Mouse (Mus musculus) liver, adult 2 months (tissue): ENCODE measurements at regions not wholly inside any gene's neighbourhood (a gene's known extent, or its start where the extent isn't known, plus 50 kb on each side); places are given as distances from the start of the nearest gene placed in this dataset.

ENCODE experiments used
- DNase-seq: peaks from one replicate; pipeline ENCODE4 v3.0.0-alpha.2; 2011; ENCODE audit warnings: low read depth, low spot score; ENCODE audit errors: extremely low read depth
- H3K27ac ChIP-seq: fragments of 200-500 bp; replicated peaks from 2 replicates; pipeline ENCODE4 v1.5.1; 2012; ENCODE audit warnings: low read depth, mild to moderate bottlenecking, control low read depth, inconsistent platforms, low read length; ENCODE audit not compliant: insufficient read depth
- H3K27me3 ChIP-seq: fragments of 200-500 bp; 2 replicates; pipeline ENCODE4 v1.6.1; 2012; ENCODE audit warnings: mild to moderate bottlenecking, moderate library complexity, low read length, inconsistent platforms; ENCODE audit not compliant: control insufficient read depth, insufficient read depth
- H3K36me3 ChIP-seq: fragments of 200-500 bp; 2 replicates; pipeline ENCODE4 v1.6.1; 2012; ENCODE audit warnings: low read length, inconsistent platforms; ENCODE audit not compliant: control insufficient read depth, insufficient read depth
- H3K4me1 ChIP-seq: fragments of 200-500 bp; 2 replicates; pipeline ENCODE4 v1.6.1; 2011; ENCODE audit warnings: low read length; ENCODE audit not compliant: control insufficient read depth, insufficient read depth
- H3K4me3 ChIP-seq: fragments of 200-500 bp; 2 replicates; pipeline ENCODE4 v1.5.1; 2011; ENCODE audit warnings: low read depth, mild to moderate bottlenecking, control low read depth, low read length, moderate library complexity; ENCODE audit not compliant: insufficient read depth
- H3K79me2 ChIP-seq: fragments of 200-500 bp; 2 replicates; pipeline ENCODE4 v1.6.1; 2012; ENCODE audit warnings: inconsistent platforms, mild to moderate bottlenecking, low read length, moderate library complexity; ENCODE audit not compliant: control insufficient read depth, insufficient read depth
- H3K9ac ChIP-seq: fragments of 200-500 bp; 2 replicates; pipeline ENCODE4 v1.6.1; 2012; ENCODE audit warnings: low read depth, mild to moderate bottlenecking, control low read depth, inconsistent platforms, low read length
- CTCF ChIP-seq: fragments of 200-500 bp; IDR thresholded peaks from 2 replicates; pipeline ENCODE4 v1.5.1; 2011; ENCODE audit warnings: low read depth, low read length, control low read depth
- POLR2A ChIP-seq: fragments of 200-500 bp; IDR thresholded peaks from 2 replicates; pipeline ENCODE4 v1.6.1; 2011; ENCODE audit warnings: low read length, control low read depth; ENCODE audit not compliant: insufficient read depth; ENCODE audit errors: extremely low read depth
- WGBS: fragments of 180-500 bp; shearing (Covaris S2); methylation state at CpG from one replicate; pipeline ENCODE4 v1.1.7; 2018; 5-methylcytosine and 5-hydroxymethylcytosine counted together

DNA sequence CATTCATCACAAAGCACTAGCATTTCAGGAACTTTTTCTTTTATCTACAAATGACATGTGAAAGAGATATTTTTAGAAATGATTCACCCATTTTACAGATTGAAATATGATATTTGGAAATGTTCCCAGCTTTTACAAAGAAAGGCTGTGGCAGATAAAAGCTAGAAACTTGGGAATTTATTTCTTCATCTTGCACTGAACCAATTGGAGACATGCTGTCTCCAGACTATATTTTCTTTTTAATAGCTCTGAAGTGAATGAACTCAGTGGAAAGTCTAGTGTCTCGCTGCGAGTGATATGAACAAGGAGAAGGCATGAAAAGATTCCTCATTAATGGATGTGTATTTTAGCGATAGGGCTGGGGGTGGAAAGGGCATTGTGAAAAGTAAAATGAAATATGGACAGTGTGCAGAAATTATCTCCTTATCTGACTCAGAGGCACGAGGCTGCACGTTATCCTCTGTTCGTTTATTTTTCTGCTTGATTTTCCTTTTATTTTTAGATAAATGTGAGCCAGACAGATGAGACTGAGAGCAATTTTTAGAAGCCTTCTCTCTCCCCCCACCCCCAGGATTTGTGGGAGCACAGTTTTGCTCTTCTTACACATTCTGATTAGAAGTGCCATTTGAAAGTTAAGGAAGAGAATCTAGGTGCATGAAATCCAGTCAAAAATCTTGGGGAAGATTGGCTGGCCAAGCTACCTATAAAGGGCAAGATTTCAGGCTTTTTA lies 96.0 kb upstream of the Tcf21 start:
- DNase-seq, result peak; percentile 17
- H3K79me2 ChIP-seq, result no peaks in the 10 kb centered on the region
- no peaks in the 10 kb centered on the region for H3K36me3 ChIP-seq
- H3K4me3 ChIP-seq, result no peak overlapping the region
- H3K9ac ChIP-seq, result no peak overlapping the region
- TF ChIP-seq CTCF, result no peak
- no peak for TF ChIP-seq POLR2A
- H3K27me3 ChIP-seq, result peaks cover 2% of the 10 kb centered on the region; the same call in 1 of the 2 replicates
- H3K4me1 ChIP-seq, result no peaks in the 10 kb centered on the region
- H3K27ac ChIP-seq, result no peak overlapping the region
- WGBS, result 64% methylated on average over 6 of the region's 6 CpGs

GRCm38 (mm10) chr10:22913112-22913511 lies 93.1 kb upstream of the Tcf21 start:
- Histone ChIP-seq H3K79me2 (no peaks in the 10 kb centered on the region), H3K4me3 (no peak overlapping the region), H3K4me1 (no peaks in the 10 kb centered on the region), H3K36me3 (no peaks in the 10 kb centered on the region), H3K27ac (no peak overlapping the region), H3K27me3 (peaks cover 2% of the 10 kb centered on the region; the same call in 1 of the 2 replicates), H3K9ac (no peak overlapping the region)
- TF ChIP-seq POLR2A, result no peak
- TF ChIP-seq CTCF, result no peak
- 73% methylated on average over 1 of the region's 1 CpGs for WGBS
- DNase-seq, result peak; percentile 46

DNA sequence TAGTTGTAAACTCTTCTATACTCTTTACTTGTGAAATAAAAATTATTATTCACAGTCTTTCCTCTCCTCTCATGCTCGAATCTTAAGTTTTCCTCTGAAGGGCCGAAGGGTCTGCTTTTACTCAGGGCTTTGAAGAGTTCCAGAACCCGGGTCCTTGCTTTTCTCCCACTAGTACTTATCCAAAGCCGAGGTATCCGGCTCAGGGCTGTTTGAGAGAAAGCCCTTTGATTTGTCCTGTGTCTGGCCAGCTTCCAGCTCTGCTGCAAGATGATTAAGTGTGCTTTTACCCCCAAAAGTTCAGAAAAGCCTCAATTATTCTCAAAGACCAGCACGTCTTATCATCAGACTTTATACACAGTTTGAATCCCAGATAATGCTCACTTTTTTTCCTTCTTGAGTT lies 88.7 kb upstream of the Tcf21 start:
- Histone ChIP-seq H3K79me2 (no peaks in the 10 kb centered on the region), H3K27me3 (peaks cover 2% of the 10 kb centered on the region; the same call in 1 of the 2 replicates), H3K4me1 (no peaks in the 10 kb centered on the region), H3K9ac (no peak overlapping the region), H3K4me3 (no peak overlapping the region), H3K27ac (no peak overlapping the region), H3K36me3 (no peaks in the 10 kb centered on the region)
- 76% methylated on average over 6 of the region's 6 CpGs for WGBS
- TF ChIP-seq CTCF (no peak), POLR2A (no peak)
- DNase-seq, result no peak

DNA sequence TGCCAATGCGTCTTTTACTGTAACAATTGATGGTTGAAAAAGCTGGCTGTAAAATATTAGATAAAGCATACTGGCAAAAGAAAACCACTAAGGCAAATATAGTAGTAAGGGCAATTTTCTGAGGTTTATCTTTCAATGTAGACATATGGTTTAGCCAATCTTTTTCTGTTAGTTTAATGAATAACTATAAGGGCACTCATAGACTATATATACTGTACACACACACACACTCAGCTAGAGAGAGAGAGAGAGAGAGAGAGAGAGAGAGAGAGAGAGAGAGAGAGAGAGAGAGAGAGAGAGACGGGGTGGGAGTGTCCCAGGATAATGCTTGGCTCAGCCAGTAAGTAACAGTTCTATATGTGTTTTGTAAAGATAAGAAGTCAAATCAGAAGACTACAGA lies 85.3 kb upstream of the Tcf21 start:
- Histone ChIP-seq H3K9ac (no peak overlapping the region), H3K4me3 (no peak overlapping the region), H3K4me1 (no peaks in the 10 kb centered on the region), H3K27ac (no peak overlapping the region), H3K79me2 (no peaks in the 10 kb centered on the region), H3K27me3 (no peaks in the 10 kb centered on the region), H3K36me3 (no peaks in the 10 kb centered on the region)
- WGBS, result 81% methylated on average over 2 of the region's 2 CpGs
- DNase-seq, result no peak
- no peak for TF ChIP-seq CTCF
- no peak for TF ChIP-seq POLR2A

GRCm38 (mm10) chr10:22893442-22893985 lies 73.5 kb upstream of the Tcf21 start:
- WGBS, result 69% methylated on average over 10 of the region's 10 CpGs
- Histone ChIP-seq H3K36me3 (no peaks in the 10 kb centered on the region), H3K79me2 (no peaks in the 10 kb centered on the region), H3K27ac (no peak overlapping the region), H3K9ac (no peak overlapping the region), H3K27me3 (no peaks in the 10 kb centered on the region), H3K4me1 (no peaks in the 10 kb centered on the region), H3K4me3 (no peak overlapping the region)
- TF ChIP-seq CTCF, result no peak
- no peak for TF ChIP-seq POLR2A
- no peak for DNase-seq

- Histone ChIP-seq H3K4me3 (no peak overlapping the region), H3K4me1 (no peaks in the 10 kb centered on the region), H3K79me2 (no peaks in the 10 kb centered on the region), H3K9ac (no peak overlapping the region), H3K27ac (no peak overlapping the region), H3K36me3 (no peaks in the 10 kb centered on the region), H3K27me3 (no peaks in the 10 kb centered on the region)
- no peak for TF ChIP-seq POLR2A
- TF ChIP-seq CTCF, result no peak
- DNase-seq, result no peak
- WGBS, result 69% methylated on average over 6 of the region's 6 CpGs
These were observed 67.5 kb upstream of the Tcf21 start for GRCm38 (mm10) chr10:22887451-22887850.
